Mouse (Mus musculus) intestine, embryonic 16.5 days (tissue): Measurements from ENCODE around the gene Kcnh3. TPM values are rescaled to one million over a fixed set of nuclear protein-coding genes. Genes with fewer than 3 reads are reported as not detected.

Source experiments
- ATAC-seq: fragments of 200-750 bp; cut with Nextera tagmentation; 2 replicates; pipeline ENCODE4 v1.8.0; 2017; ENCODE audit warnings: moderate TSS enrichment, moderate library complexity
- H3K27ac ChIP-seq: fragments of 300-500 bp; sonication (generic); 2 replicates; pipeline ENCODE4 v1.5.1; 2014; ENCODE audit warnings: mild to moderate bottlenecking, low read length
- H3K27me3 ChIP-seq: fragments of 300-500 bp; sonication (generic); replicated peaks from 2 replicates; pipeline ENCODE4 v1.6.1; 2014; ENCODE audit warnings: low read length, control low read depth, mixed read lengths; ENCODE audit not compliant: control insufficient read depth, insufficient read depth
- H3K36me3 ChIP-seq: fragments of 300-500 bp; sonication (generic); 2 replicates; pipeline ENCODE4 v1.6.1; 2014; ENCODE audit warnings: low read length, control low read depth; ENCODE audit not compliant: control insufficient read depth, insufficient read depth
- H3K4me1 ChIP-seq: fragments of 300-500 bp; sonication (generic); 2 replicates; pipeline ENCODE4 v1.6.1; 2014; ENCODE audit warnings: low read length, control low read depth, mixed read lengths; ENCODE audit not compliant: control insufficient read depth, insufficient read depth
- H3K4me2 ChIP-seq: fragments of 300-500 bp; sonication (generic); 2 replicates; pipeline ENCODE4 v1.6.1; 2014; ENCODE audit warnings: low read depth, low read length, control low read depth
- H3K4me3 ChIP-seq: fragments of 300-500 bp; sonication (generic); 2 replicates; pipeline ENCODE4 v1.5.1; 2014; ENCODE audit warnings: mild to moderate bottlenecking, low read length
- H3K9ac ChIP-seq: fragments of 300-500 bp; sonication (generic); 2 replicates; pipeline ENCODE4 v1.6.1; 2014; ENCODE audit warnings: low read depth, low read length
- H3K9me3 ChIP-seq: fragments of 300-500 bp; sonication (generic); 2 replicates; pipeline ENCODE4 v1.6.1; 2016; ENCODE audit warnings: low read length, control low read depth; ENCODE audit not compliant: control insufficient read depth
- WGBS: fragments of 180-500 bp; shearing (Covaris S2); extraction: QIAGEN DNeasy Blood & Tissue Kit; methylation state at CpG from one replicate; pipeline ENCODE4 v1.1.7; 2014; 5-methylcytosine and 5-hydroxymethylcytosine counted together
- polyA plus RNA-seq: library from polyadenylated mRNA; unstranded; fragments of >200 nt; fragmentation: Nextera tagmentation; extraction: Ambion mirVana; gene quantifications from 2 replicates; pipeline ENCODE4 v1.2.1, GENCODE M21; 2015

Kcnh3 gene
- polyA plus RNA-seq = 0.39 and 0.56 TPM in 2 replicates

DNA sequence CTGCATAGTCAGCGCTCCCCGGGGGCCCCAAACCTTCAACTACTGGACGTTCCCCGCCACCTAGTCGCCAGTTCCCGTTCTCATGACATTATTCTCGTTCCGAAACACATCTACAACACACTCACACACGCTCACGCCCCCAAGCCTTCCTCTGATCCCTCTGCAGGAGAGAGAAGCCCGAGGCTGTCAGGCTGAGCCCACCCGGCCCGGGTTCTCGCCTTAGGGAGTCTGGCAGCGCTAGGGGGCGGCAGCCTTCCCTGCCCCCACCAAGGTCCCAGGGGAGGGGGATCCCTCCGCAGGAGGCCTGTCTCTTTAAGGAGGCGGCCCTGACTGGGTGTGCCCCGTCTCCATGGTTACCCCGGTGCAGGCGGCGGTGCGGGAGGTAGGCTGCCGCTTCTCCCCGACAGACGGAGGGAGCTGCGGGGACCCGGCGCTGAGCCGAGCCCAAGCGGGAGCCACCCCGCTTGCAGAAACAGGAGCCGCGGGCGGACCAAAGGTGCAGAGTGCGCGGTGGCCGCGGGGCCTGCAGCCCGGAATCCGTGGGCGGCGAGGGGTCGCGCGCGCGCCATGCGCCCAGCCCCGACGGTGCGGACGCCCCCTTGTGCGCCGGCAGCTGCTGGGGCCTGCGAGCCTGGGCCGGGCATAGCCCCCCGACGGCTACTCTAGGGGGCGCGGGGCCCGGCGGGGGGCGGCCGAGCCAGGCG, at the start of gene Kcnh3:
Kcnh3 (plus strand) TSS at position 654 of the 704 bp plus-strand sequence.
- Histone ChIP-seq H3K4me1 (peaks cover 20% of the 10 kb centered on the region), H3K27ac (no peak within 1 kb of the TSS), H3K36me3 (no peaks in the 10 kb centered on the region), H3K9ac (peak within 1 kb of the TSS; percentile 59), H3K4me2 (peak within 1 kb of the TSS; percentile 87), H3K9me3 (no peaks in the 10 kb centered on the region), H3K4me3 (peak within 1 kb of the TSS; percentile 54), H3K27me3 (peaks cover 61% of the 10 kb centered on the region)
- ATAC-seq = peak; percentile 54
- WGBS = 1% methylated on average over 62 of the region's 66 CpGs

DNA sequence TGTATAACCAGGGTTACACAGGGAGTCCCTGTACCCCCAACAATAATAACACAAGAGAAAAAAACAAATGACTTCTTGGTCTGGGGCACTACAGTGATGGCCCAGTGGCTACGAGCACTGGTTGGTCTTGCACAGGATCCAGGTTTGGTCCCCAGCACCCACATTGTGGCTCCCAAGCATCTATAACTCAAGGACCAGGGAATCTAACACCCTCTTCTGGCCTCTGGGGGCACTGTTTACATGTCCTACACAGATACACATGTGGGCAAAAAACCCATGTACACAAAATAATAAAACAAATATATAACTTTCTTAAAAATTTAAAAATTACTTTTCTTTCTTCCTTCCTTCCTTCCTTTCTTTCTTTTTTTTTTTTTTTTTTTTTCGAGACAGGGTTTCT, 45.0 kb upstream of the Kcnh3 start:
- H3K36me3 ChIP-seq = peaks cover 15% of the 10 kb centered on the region; the same call in 1 of the 2 replicates
- ATAC-seq = no peak
- WGBS = 96% methylated on average over 2 of the region's 2 CpGs

DNA sequence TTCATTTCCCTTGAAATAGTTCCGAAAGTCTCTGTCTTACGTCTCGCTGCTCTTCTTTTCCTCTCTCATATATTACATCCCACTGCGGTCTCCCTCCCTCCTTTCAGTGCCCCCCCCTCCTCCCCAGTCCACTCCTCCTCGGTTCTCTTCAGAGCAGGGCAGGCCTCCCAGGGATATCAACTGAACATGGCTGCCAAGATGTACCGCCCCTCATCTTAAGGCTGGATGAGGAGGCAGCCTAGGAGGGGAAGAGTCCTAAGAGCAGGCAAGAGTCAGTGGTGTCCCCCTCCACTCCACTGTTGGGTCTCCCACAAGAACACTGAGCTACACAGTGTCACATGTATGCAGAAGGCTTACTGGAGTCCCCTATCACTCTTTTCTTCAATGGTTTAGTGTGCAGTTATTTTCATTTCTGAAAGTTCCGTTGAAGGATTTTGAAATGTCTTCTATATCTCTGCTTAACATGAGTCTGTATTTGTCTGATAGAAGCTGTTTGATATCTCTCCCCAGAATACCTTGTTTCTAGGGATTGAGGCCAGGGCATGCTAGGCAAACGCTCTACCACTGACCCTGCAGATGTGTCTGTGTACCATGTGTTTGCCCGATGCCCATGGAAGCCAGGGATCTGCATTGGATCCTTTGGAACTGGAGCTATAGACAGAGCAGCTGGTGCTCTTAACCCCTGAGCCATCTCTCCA, 40.3 kb upstream of the Kcnh3 start:
- Histone ChIP-seq H3K9me3 (no peaks in the 10 kb centered on the region), H3K36me3 (peaks cover 12% of the 10 kb centered on the region; the same call in 1 of the 2 replicates), H3K27ac (no peak overlapping the region), H3K9ac (no peak overlapping the region), H3K4me1 (no peaks in the 10 kb centered on the region), H3K4me3 (no peak overlapping the region), H3K27me3 (no peaks in the 10 kb centered on the region), H3K4me2 (no peak overlapping the region)
- WGBS = 88% methylated on average over 9 of the region's 9 CpGs
- ATAC-seq = no peak

More for the DNA sequence above, 45.0 kb upstream of the Kcnh3 start:
- no peak overlapping the region for H3K27ac ChIP-seq
- H3K9ac ChIP-seq = no peak overlapping the region
- H3K27me3 ChIP-seq = no peaks in the 10 kb centered on the region
- no peak overlapping the region for H3K4me2 ChIP-seq
- H3K9me3 ChIP-seq = no peaks in the 10 kb centered on the region
- H3K4me1 ChIP-seq = no peaks in the 10 kb centered on the region
- no peak overlapping the region for H3K4me3 ChIP-seq

DNA sequence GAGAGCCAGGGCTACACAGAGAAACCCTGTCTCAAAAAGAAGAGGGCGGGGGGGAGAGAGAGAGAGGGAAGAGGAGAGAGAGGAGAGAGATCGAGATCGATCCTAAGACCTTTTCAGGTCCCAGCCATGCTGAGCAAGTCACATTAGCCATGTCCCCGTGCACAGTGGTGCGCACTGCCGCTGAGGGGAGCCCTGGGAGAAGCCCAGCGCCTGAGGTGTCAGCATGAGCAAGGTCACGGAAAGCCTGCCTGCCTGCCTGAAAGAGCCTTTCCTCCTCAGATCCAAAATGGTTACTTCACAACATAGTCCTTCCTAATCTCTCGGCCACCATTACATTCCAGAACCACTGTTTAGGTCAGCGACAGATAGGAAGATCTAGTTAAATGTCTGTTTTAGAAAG, 30.3 kb upstream of the Kcnh3 start:
- Histone ChIP-seq H3K4me1 (no peaks in the 10 kb centered on the region), H3K36me3 (peaks cover 6% of the 10 kb centered on the region; the same call in 1 of the 2 replicates), H3K9me3 (no peaks in the 10 kb centered on the region), H3K27ac (no peak overlapping the region), H3K27me3 (no peaks in the 10 kb centered on the region), H3K4me2 (no peak overlapping the region), H3K9ac (no peak overlapping the region), H3K4me3 (no peak overlapping the region)
- WGBS = 78% methylated on average over 10 of the region's 10 CpGs
- ATAC-seq = no peak

DNA sequence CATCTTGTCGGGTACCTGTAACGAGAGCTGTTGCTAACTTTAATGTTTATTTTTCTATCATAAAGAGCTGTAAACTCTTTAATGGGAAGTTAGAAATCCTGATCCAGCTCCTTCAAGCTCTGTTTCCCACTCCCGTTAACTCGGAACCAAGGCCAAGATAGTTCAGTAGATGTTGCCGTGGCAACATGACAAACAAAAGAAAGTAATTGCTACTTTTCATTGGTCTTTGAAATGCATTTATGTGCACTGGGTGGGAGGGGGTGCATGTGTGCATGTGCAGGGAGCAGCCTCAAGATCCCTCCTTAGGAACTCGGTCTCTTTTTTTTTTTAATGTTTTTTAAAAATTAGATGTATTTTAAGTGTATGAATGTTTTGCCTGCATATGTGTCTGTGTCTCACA, 29.6 kb upstream of the Kcnh3 start:
- peaks cover 6% of the 10 kb centered on the region for H3K36me3 ChIP-seq
- 48% methylated on average over 6 of the region's 6 CpGs for WGBS

DNA sequence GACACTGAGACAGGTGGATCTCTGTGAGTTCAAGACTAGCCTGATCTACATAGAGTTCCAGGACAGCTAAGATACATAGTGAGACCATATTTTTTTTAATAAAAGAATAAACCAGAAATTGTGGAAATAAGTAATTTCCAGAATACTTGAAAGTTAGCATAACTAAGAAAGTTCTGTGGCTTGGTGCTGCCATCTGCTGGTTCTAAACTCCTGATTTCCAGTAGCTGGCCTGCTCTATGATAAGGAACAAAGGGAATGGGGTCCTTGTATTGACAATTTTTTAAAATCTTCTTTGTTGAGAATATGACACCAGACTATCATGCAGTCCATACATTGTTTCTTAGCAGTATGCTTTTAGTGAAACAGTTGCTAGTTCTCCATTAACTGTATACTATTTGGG, 25.9 kb upstream of the Kcnh3 start:
- no peak overlapping the region for H3K27ac ChIP-seq
- ATAC-seq = no peak
- no peak overlapping the region for H3K4me2 ChIP-seq
- H3K27me3 ChIP-seq = no peaks in the 10 kb centered on the region
- H3K4me3 ChIP-seq = no peak overlapping the region
- H3K4me1 ChIP-seq = no peaks in the 10 kb centered on the region
- H3K9ac ChIP-seq = no peak overlapping the region
- no peaks in the 10 kb centered on the region; the same call in 1 of the 2 replicates for H3K36me3 ChIP-seq
- H3K9me3 ChIP-seq = no peaks in the 10 kb centered on the region

More for the DNA sequence above, 29.6 kb upstream of the Kcnh3 start:
- Histone ChIP-seq H3K9me3 (no peaks in the 10 kb centered on the region), H3K27me3 (no peaks in the 10 kb centered on the region), H3K4me2 (no peak overlapping the region), H3K9ac (no peak overlapping the region), H3K4me3 (no peak overlapping the region), H3K4me1 (no peaks in the 10 kb centered on the region), H3K27ac (no peak overlapping the region)
- no peak for ATAC-seq

DNA sequence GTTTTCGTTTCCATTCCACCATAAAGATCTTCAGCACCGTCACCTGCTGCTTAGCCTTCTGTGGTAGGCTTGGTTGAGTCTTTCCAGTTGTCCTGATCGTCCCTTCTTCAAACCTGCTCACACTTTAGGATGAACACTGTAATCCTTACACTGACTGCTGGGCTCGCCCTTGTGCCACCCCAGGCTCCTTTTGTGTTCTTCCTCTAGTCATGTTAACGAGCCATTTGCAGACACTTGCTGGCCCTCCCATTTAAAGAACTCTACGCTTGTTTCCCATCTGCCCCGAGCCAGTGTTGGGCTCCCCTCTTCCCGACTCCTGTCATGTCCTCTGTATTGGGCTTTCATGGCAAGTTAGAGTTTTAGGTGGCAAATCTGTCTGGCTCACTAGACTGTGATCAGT, 18.7 kb upstream of the Kcnh3 start:
- Histone ChIP-seq H3K9ac (no peak overlapping the region), H3K27me3 (no peaks in the 10 kb centered on the region), H3K36me3 (peaks cover 16% of the 10 kb centered on the region; the same call in 1 of the 2 replicates), H3K4me2 (no peak overlapping the region), H3K27ac (no peak overlapping the region), H3K9me3 (no peaks in the 10 kb centered on the region), H3K4me1 (no peaks in the 10 kb centered on the region; the same call in 1 of the 2 replicates), H3K4me3 (no peak overlapping the region)
- ATAC-seq = no peak
- 77% methylated on average over 8 of the region's 8 CpGs for WGBS

GRCm38 (mm10) chr15:99213183-99213582, 11.5 kb upstream of the Kcnh3 start:
- ATAC-seq = no peak
- no peak overlapping the region for H3K4me3 ChIP-seq
- H3K9me3 ChIP-seq = 0 out of 2 replicates have a peak, but pooled peaks cover 5% of the 10 kb centered on the region
- no peaks in the 10 kb centered on the region for H3K4me1 ChIP-seq
- no peak overlapping the region for H3K4me2 ChIP-seq
- peaks cover 20% of the 10 kb centered on the region; the same call in 1 of the 2 replicates for H3K36me3 ChIP-seq
- 88% methylated on average over 10 of the region's 10 CpGs for WGBS
- H3K27ac ChIP-seq = no peak overlapping the region
- no peaks in the 10 kb centered on the region for H3K27me3 ChIP-seq
- no peak overlapping the region for H3K9ac ChIP-seq

- Histone ChIP-seq H3K4me3 (no peak overlapping the region), H3K4me1 (no peaks in the 10 kb centered on the region), H3K9me3 (0 out of 2 replicates have a peak, but pooled peaks cover 5% of the 10 kb centered on the region), H3K36me3 (peaks cover 11% of the 10 kb centered on the region; the same call in 1 of the 2 replicates), H3K9ac (no peak overlapping the region), H3K4me2 (no peak overlapping the region), H3K27me3 (no peaks in the 10 kb centered on the region; the same call in 1 of the 2 replicates), H3K27ac (no peak overlapping the region)
- ATAC-seq = no peak
- WGBS = 85% methylated on average over 2 of the region's 2 CpGs
These were observed 9.7 kb upstream of the Kcnh3 start for GRCm38 (mm10) chr15:99214941-99215340.
